Mouse (Mus musculus) activated CD4-positive, CD25-positive, alpha-beta regulatory T cell, adult 4 months (primary cell): Measurements from ENCODE around the gene Cd300e. TPM values are rescaled to one million over a fixed set of nuclear protein-coding genes. Genes with fewer than 3 reads are reported as not detected.

Experiments
- ATAC-seq: one replicate; pipeline ENCODE4 v1.8.0; 2017
- polyA plus RNA-seq, 2 experiments: library from polyadenylated mRNA; unstranded; fragments of 100-300 nt; shearing (Covaris generic); gene quantifications; one replicate each; pipeline ENCODE4 v1.2.1; 2017

Gene Cd300e
- not detected for polyA plus RNA-seq

DNA sequence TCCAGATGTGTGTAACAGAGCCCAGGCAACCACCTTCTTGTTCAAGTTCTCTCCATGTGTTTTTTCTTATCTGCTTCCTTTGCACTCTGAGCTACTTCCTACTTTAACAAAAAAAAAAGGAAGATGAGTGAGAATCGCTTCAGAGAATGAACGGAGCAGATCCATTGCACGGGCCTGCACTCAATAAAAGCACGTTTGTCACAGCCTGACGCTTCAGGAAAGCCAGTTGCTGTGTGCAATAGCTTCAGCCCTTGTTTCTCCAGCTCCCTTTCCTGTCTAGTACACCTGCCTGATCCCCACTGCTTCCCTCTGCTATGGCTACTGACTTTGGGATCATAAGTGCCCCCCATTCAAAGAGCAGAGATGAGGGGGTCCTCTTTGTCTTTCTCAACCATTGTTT, at the start of gene Cd300e:
Cd300e (minus strand) TSS at position 101 of the 400 bp plus-strand sequence.
- ATAC-seq, result no peak

DNA sequence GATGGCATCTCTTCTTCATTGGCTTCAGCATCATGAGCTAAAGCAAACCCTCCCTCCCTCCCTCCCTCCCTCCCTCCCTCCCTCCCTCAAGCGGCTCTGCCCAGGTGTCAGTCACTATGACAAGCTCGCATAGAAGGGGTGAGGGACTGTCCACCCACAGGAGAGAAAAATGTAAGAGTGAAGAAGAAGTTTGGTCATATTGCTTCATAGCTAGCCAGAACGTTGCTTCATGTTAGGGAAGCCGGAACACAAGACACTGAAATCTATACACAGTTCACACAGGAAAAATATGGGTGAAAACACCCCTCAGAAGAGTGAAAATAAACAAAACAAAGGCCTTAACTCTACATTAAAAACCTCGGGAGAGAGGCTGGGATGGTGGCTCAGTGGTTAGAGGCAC, 48.3 kb upstream of the Cd300e start:
- ATAC-seq, result no peak

DNA sequence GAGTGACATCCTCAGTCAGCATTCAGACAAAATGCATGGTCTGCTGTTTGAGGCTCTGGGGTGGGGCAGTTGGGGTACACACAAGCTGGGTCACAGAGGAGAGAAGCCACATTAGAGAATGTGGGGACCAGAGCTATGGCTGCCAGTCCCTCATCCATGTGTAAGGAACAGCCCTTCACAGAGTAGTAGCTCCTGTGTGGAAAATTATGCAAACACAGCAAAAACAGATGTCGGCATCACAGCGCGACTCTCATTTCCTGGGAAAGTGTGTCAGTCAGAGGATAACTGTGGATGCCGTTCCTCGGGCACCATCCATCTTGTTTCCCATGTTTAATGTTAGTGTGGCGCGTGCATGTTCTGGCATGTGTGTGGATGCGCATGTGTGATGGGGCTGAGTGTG, 46.2 kb upstream of the Cd300e start:
- ATAC-seq, result no peak

DNA sequence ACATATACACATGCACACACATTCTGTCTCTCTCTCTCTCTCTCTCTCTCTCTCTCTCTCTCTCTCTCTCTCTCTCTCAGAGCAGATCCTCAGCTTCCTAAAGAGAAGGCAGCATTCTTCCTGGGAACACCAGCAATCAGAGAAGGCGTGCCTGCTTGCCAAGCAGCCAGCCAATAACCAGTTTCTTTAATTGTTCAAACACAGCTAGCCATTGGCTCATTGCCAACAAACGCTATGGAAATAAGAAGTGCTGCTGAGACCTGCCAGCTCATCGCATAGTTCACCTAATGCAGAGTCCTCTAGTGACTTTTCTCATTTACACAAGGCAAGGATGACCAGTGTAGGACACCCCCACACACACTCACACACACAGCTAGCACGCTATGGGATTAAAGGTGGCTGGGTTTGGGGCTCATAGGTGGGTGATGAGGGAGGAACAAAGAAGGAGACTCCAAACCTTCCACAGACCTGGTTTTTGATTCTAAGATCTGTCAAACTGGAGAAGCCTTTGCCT, 45.5 kb upstream of the Cd300e start:
- ATAC-seq, result no peak

DNA sequence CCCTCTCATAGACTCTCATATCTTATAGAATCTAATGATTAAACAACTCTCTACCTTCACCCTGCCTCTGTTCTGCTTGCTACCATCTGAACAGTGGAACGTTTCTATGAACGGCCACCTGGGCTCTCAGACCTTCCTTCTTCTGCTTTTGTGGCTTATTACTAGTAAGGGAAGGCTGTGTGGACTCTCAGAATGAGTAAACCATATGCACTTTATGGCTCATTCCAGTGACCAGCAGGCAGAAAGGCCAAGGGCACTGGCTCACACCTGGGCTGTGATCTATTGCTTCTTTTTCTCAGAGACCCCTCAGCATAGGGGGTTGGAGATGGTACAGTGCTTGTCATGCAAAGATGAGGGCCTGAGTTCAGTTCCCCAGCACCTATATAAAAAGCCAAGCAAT, 44.7 kb upstream of the Cd300e start:
- no peak for ATAC-seq

DNA sequence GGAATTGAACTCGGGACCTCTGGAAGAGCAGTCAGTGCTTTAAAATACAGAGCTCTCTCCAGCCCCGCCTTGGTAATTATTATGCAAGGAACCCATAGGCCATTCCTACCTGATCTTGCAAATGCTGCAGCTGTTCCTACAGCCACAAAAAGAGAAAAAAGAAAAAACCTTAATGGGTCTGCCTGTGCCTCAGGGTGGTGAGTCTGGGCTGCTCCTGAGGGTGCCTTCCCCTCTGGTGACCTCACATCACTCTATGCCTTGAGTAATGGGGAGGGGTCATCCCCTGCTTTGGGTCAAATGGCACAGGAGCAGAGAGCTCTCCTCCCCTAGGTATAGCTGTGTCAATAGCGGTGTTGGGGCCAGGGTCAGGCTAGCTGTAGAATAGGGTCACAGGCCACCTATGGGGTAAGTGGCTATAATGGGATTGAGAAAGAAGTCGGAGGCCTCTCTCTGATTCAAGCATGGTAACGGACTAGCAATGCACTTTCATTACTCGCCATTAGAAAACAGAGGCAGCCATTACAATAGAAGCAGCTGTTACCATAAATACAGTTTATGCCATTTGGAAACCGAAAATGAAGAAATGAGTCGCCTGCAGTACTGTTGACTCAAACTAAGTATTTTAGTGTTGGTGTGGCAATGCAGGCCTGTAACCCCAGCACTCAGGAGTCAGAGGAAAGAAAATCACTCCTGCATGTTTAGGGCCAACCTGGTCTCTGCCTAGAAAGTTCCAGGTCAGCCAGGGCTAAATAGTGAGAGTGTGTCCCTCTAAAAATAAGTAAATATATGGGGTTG, 43.0 kb upstream of the Cd300e start:
- no peak for ATAC-seq

DNA sequence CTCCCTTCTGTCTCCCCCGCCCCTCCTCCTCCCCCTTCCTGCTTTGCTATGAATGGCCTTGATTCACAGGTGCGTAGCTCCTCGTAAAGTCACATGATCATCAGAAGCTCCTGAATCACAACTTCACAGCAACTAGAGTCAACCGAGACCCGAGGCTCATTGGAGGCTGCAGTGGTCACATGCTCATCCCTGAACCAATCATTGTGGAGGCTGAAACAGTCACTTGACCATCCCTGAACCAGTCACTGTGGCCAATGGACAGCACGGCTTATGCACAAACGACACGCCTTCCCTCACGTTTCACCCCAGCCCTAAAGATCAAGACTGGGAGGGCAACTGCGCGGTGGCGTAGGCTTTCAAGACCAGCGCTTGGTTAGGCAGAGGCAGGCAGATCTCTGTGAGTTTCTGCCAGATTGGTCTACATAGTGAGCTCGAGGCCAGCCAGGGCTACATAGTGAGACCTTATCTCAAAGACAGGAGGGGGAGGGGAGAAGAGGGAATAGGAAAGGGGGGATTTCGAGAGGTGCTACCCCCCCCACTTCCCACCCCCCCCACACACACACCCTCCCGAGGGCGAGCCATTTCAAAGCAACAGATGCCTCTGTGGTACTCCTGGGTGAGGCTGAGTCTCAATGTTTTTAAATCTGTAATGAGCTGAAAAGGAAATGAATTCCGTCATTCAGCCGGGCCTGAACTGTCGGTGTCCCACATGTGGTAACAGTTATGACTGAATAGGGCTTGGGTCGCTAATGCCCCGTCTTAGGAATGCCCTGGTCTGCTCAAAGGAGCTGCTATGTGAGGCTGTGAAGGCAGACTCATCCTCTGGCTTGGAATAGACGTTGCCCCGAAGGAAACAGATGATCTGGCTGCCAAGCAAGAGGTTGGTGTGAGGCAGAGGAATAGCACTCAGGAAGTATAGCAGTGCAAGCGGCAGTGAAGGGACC, 41.8 kb upstream of the Cd300e start:
- ATAC-seq, result no peak

DNA sequence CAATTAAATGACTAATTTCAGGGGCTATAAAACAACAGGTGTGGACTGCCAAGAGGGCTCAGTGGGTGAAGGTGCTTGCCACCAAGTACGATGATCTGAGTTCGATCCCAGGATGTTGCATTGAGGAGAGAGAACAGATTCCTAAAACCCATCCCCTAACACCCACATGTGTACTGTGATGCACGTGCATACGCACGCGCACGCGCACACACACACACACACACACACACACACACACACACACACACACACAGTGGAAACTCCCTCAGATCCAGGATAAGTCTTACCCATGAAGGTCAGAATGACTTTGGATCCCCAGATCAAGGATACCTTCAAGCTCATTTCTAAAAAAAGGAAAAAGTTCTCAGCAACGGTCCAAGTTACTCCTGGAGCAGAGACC, 40.1 kb upstream of the Cd300e start:
- no peak for ATAC-seq

DNA sequence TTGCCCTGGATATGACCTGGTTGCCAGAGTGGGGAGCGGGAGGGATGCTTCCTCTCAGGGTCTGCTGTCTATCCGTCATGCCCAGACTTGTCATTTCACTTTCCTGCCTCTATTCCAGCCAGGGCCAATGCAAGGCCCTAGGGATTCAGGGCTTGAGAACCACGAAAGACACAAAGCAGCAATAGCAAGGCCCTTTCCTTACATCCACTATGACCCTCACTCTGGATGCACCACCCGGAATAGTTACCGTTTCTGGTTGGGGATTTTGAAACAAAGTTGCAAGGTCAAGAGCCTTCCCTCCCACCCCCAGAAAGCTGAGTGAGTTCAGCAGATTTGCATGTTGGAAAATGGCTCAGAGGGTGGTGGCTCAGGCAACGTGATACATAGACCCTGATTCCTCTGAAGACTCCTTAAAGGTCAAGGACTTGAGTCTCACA, 39.7 kb upstream of the Cd300e start:
- no peak for ATAC-seq

DNA sequence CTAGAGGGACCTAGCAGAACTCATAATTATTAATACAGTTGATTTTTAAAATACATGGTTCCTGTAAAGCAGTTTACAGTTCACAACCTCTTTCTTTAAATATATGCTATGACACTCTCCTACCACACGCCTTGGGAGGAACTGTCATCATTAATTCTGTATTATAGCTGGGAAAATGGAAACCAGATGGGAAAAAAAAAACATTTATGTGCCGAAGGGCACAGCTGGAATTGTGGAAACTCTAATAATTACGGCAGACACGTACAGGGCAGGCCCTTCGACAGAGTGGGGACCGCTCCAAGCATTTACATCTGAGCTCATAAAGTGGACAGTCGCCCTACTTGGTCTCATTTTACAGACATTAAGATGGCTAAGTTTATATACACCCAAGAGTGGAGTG, 38.8 kb upstream of the Cd300e start:
- ATAC-seq, result no peak

DNA sequence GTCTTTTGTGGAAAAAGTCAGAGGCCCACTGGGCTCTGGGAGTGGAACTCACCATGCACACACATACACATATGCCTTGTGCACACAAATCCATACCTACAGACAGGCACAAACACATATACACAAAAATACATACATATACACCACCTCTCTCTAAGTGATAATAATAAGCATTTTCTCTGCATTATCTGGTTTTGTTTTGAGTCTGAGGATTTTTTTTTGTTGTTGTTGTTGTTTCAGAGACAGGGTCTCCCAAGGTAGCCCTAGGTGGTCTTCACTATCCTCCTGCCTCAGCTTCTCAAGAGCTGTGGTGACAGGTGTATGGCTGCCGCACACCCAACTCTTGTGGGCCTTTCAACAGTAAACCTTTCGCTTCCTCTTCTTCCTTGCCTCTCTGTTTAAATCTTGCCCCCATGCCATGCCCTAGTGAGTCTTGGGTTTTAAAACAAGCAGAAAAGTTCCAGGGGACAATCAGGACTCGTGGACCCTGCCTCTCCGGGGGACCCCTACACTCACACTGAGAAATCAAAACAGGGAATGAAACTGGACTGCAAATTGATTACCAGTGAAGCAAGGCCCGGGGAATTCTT, 38.1 kb upstream of the Cd300e start:
- no peak for ATAC-seq

DNA sequence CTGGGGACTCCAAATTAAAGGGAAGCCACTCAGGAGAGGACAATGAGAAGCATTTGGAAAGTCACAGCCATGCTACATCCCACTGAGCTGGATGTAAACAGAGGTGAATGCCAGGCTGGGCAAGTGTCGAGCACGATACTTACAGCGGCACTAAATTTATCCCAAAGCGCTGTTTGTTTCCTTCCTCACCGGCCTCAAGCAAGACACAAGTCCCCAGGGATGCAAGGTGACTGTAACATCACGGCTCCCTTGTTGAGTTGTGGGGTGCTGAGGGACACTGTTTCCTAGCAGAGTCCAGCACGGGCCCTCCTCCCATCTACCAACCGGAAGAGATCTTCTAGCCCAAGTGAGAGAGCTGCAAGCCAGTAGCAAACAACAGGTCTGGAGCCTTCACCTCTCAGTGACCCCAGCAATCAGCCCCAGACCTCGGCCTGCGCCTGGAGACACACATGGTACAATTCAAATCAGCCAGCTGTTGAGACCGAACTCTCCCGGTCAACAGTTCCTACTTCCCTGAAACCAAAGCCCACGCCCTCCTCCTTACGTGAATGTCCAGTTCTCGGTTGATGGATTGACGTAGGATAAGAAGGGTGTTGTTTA, 37.4 kb upstream of the Cd300e start:
- no peak for ATAC-seq

DNA sequence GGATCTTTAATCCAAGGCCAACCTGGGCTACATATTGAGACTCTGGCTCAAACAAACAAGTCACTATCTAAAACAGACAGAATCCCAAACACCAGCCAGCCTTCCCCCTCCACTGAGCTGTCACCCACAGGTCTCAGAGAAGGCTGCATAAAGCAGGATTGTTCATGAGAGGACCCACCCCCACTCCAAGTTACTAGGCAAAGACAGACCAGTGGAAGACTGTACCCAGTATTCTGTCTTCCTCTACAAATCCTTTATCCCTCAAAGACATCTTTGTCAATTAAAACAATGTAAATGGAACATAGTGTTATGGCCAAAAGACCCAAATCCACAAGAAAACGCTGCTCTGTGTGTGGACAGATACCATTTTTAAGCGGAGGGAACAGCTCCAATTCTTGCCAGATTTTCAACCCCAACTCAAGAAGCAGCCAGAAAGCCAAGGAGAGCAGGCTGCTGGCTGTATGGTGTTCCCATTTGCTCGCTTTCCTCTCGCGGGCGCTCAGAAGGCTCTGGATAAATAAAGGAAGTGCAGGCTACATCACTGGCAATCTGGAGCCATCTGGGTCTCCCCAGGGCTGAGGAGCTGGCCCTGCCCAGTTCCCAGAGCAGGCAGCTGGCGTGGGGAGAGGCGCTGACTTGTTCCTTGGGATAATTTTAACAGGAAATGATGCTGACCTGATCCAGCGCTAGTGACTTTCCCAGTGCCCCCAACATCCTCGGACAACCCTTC, 36.4 kb upstream of the Cd300e start:
- ATAC-seq, result no peak

DNA sequence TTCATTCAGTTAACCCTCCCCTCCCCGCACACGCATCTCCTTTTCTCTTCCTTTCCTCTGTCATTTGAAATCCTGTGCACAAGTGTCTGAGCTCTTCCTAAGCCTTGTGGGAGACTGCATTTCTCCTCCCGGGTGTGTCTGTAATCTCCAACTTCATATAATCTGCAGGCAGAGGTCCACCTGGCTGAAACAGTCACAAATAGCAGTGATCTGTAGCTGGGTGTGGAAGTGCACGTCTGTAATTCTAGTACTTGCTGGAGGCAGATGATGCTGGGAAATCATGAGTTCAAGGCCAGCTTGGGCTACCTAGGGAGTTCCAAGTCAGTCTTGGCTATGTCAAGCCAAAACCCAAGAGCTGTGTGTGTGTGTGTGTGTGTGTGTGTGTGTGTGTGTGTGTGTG, 30.2 kb upstream of the Cd300e start:
- no peak for ATAC-seq

DNA sequence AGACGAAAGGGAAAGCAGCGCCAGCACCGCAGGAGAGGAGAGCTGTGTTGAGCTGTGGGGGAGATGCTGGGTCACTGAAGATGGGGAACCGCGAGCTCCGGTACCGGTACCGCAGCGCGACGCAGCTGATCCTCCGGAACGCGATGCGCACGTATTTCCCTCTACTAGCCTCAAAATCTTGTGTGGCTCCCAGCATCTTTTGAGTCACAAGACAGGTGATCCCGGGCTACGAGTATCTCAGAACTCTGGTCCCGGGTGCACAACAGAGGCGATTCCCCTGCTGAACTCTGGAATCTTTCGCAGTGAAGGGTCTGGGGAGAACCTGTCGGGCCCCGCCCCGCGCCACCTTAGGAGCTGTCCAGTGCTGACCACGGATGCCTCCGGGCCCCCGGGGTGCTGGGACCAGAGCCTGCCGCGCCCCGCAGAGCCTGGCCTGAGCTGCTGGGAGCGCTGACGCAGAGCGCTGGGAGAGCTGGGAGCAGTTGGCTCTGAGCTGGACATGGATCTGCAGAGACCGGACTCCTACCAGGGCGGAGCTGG, 29.5 kb upstream of the Cd300e start, which contains the start of gene Rab37:
Rab37 (plus strand) TSS at position 70 of the 540 bp plus-strand sequence.
- no peak for ATAC-seq

DNA sequence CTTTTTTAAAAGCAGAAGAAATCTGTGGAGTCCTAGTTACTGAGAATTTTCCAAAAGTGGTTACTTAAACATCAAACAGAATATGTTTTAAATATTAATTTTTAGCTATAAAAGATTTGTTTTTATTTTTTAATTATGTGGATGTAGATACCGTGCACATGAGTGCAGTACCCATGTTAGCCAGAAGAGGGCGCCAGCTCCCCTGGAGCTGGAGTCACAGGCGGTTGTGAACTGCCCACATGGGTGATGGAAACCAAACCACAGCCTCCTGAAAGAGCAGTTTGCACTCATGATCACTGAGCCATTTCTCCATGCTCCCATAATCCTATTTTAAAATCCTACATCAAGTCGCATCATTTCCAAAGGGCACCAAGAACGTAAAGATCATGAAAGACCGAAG, 27.9 kb upstream of the Cd300e start:
- ATAC-seq, result no peak

DNA sequence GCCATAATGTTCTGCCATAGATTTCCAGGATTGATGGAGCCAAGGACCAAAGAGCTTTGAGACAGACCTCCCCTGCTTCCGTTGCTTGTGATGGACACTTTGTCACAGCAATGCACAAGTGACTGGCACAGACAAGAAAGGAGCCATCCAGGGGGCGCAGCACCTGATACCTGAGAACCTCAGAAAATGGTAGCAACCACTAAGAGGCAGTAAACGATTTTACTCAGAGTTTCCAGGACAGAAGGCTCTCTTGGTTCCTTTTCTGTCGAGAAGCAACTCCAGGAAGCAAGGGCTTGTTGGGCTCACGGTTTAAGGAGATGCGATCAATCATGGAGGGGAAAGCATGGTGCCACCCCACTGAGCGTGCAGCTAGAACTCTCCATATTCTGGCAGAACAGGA, 24.2 kb upstream of the Cd300e start:
- ATAC-seq, result no peak

DNA sequence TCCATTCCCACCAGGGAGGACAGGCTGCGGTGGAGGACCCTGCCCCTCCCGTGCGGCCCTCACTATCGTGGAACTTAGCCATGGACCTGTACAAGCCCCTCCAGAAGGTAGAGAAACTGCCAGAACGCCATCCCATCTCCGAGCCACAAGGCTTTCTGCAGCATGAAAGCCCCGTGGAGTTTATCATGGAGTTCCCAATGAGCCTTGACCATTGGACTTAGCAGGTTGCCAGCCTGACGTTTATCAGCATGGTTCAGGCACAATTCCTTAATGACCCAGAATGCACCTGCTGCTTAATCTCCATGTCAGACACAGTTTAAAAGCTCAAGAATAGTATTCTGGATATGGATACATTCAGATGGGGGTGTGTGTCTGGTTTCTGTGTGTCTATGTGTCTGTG, 23.1 kb upstream of the Cd300e start:
- ATAC-seq, result no peak

DNA sequence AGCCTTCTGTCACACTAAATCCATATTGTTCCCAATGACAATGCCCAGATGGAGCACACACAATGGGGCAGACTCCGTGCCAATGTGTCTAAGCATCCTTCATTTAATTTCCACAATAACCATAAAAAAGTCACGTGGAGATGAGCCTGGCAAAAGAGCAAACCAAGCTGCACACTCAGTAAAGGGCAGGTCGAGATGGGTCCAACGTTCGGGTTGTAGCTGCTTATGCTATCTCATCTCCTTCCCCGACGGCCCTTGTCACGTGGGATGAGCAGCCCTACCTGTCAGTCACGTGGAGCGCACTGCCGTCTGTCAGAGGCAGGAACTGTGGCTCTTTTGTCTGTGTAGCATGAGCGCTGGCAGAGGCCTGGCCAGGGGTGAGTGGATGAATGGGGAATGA, 22.6 kb upstream of the Cd300e start:
- no peak for ATAC-seq

DNA sequence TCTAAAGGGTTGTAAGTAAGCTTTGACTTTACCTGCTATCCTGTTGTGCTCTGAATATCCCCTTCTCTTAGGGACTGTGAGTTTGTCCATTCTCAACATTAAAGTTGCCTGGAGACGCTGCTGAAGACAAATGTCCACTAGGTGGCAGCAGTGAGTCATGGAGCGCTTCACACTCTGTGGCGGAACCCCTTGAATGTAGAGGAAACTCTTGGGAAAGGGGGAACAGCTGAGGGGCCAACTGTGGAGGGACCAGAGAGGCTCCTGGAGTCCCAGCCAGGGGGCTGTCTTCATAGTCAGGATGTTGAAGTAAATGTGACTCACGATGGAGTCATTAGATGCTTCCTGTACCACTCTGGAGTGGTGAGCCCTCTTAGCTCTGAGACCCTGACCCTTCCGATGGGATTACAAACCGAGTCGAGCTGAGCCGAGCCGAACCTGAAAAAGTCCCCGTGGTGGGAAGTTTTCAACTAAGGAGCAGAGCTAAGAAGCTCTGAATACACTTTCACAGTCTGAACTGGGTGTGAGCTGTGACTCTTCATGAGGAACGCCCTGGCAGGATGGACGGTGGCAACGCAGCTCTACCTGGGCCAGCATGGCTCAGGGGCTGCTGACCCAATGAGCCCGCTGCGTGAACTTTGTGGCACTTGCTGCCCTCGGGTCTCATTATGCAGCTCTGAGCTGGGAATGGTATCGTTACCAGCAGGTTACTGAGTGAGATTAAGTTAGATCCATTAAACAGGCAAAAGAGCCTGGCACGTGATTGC, 21.6 kb upstream of the Cd300e start:
- no peak for ATAC-seq

DNA sequence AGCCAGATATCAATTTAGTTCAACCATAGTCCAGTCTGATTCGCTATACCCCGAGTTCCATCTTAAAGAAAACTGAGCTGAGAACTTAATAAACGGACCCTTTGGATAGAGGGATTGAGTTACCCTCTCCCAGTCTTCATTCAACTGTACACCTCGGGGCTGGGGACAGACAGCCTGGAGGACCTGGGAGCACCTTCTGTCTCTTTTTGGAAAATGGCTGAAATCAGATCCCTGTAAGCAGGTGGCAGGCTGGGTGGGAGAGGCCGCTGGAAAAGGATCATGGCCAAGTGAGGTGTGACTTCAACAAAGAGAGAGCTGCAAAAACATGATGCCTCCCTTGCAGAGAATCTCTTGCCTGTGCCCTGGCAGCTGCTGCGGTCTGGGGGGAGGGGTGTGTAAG, 20.2 kb upstream of the Cd300e start:
- ATAC-seq, result no peak
